Mouse (Mus musculus) MEL (cell line): ENCODE measurements around the gene Gm3106.
"Not testable (repeated sequence)": the region's sequence is repeated elsewhere in the genome, so short reads cannot be mapped to it uniquely, and the experiment has no call there.

Experiments
- CHD1 ChIP-seq: IDR thresholded peaks from 2 replicates; pipeline ENCODE4 v1.6.1; 2012; ENCODE audit warnings: low read depth, mild to moderate bottlenecking, inconsistent platforms, low read length, improper control_type of control experiment
- CHD2 ChIP-seq: IDR thresholded peaks from 2 replicates; pipeline ENCODE4 v1.6.1; 2011; ENCODE audit warnings: low read length, improper control_type of control experiment
- CTCF ChIP-seq, 3 experiments: IDR thresholded peaks in 2 of 3; conservative IDR thresholded peaks in 1 of 3; 2 replicates each; pipeline ENCODE4 v1.5.1; 2011 to 2012; ENCODE audit warnings: low read length in 3 of 3, low read depth in 2 of 3, mild to moderate bottlenecking in 2 of 3, improper control_type of control experiment in 1 of 3, inconsistent platforms in 1 of 3, mixed read lengths in 1 of 3, moderate library complexity in 1 of 3; ENCODE audit not compliant: control insufficient read depth in 1 of 3, insufficient read depth in 1 of 3, poor library complexity in 1 of 3, severe bottlenecking in 1 of 3
- ZKSCAN1 ChIP-seq: IDR thresholded peaks from 2 replicates; pipeline ENCODE4 v1.6.1; 2012; ENCODE audit warnings: low read depth, mild to moderate bottlenecking, inconsistent platforms, low read length, improper control_type of control experiment, moderate library complexity
- ZNF384 ChIP-seq: IDR thresholded peaks from 2 replicates; pipeline ENCODE4 v1.6.1; 2012; ENCODE audit warnings: low read depth, mild to moderate bottlenecking, inconsistent platforms, low read length, improper control_type of control experiment

- TF ChIP-seq CHD2; CTCF (IDR thresholded peaks at IDR 0.05 in 2 of 3, conservative IDR thresholded peaks at IDR 0.05 in 1 of 3; ENCODE audit: control insufficient read depth in 1 of 3, insufficient read depth in 1 of 3, low read depth in 2 of 3, low read length in 3 of 3, poor library complexity in 1 of 3, severe bottlenecking in 1 of 3); CHD1; ZNF384; ZKSCAN1: not testable (repeated sequence)
Observed at GRCm38 (mm10) chr5:94217705-94218104, at the start of gene Gm3106.
